Mouse (Mus musculus) adrenal gland, adult 2 months (tissue): ENCODE data around the gene Spty2d1. TPM values are rescaled to one million over a fixed set of nuclear protein-coding genes. Genes with fewer than 3 reads are reported as not detected.
"Not testable (repeated sequence)": the region's sequence is repeated elsewhere in the genome, so short reads cannot be mapped to it uniquely, and the experiment has no call there.

Experiments used
- DNase-seq: peaks from one replicate; pipeline ENCODE4 v3.0.0; 2021
- long read RNA-seq: library from polyadenylated mRNA; stranded (forward); transcript quantifications from one replicate; pipeline ENCODE4 v2.0.0, GENCODE M21; 2021
- polyA plus RNA-seq: library from polyadenylated mRNA; depleted of rRNA; stranded (reverse); fragments of >200 nt; gene quantifications from 2 replicates; pipeline ENCODE4 v1.2.3, GENCODE M21; 2012; rRNA removed
- total RNA-seq, 2 experiments: library from RNA; stranded (reverse); gene quantifications; 2 replicates each; pipeline ENCODE4 v1.2.3; 2021

The Spty2d1 gene
- total RNA-seq (10 to 100 TPM; 16.6 to 20.5 TPM), polyA plus RNA-seq (2.7 and 4.4 TPM in 2 replicates)
- long read RNA-seq, full-length matches to known transcripts, result 2 of 3 reads
- long read RNA-seq, partial matches to known transcripts, result 0 of 3 reads
- long read RNA-seq, other reads (novel, unspliced or antisense), result 1 of 3 reads

GRCm38 (mm10) chr7:47008168-47008993 lies at the start of gene Spty2d1:
Gene Spty2d1, minus strand, starts transcription at chr7:47008411.
- peak; percentile 98 for DNase-seq

DNA sequence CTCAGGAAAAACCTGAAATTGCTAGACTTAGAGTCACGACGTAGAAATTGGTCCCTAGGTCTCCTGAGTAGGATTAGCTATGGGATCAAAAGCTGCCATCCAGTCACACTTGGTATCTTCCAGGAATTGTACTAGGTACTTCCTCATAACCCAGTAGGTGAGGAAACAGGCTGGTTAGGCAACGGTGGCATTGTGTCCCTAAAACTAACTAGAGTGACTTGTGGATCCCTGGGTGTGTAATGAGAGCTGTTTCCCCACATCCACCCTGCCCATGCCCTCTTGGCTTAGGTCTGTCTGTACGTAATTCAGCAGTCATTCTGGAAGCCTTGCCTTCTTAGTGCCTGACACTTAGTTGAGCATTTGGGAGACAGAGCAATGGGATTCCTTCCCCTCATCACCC lies 48.1 kb upstream of the Spty2d1 start:
- DNase-seq, result no peak

GRCm38 (mm10) chr7:47055744-47056143 lies 47.5 kb upstream of the Spty2d1 start:
- DNase-seq, result no peak

- DNase-seq, result peak; percentile 81
Observed at GRCm38 (mm10) chr7:47054666-47055065, 46.5 kb upstream of the Spty2d1 start.

DNA sequence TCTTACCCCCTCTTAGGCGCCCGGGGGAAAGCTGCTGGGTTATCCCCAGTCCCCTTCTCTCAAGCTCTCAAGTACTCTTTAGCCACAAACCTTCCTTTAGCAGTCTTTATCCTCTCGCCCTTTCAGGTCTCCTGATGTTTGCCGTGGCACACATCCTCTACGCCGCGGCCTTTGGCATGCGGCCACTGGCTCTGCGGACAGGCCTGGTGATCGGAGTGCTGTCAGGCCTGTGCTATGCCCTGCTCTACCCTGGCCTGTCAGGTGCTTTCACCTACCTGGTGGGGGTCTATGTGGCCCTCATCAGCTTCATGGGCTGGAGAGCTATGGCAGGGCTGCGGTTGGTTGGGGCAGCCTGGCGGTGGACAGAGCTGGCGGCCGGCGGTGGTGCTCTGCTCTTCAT lies 45.1 kb upstream of the Spty2d1 start:
- DNase-seq, result peak; percentile 62

GRCm38 (mm10) chr7:47052276-47052675 lies 44.1 kb upstream of the Spty2d1 start:
- peak; percentile 76 for DNase-seq

DNA sequence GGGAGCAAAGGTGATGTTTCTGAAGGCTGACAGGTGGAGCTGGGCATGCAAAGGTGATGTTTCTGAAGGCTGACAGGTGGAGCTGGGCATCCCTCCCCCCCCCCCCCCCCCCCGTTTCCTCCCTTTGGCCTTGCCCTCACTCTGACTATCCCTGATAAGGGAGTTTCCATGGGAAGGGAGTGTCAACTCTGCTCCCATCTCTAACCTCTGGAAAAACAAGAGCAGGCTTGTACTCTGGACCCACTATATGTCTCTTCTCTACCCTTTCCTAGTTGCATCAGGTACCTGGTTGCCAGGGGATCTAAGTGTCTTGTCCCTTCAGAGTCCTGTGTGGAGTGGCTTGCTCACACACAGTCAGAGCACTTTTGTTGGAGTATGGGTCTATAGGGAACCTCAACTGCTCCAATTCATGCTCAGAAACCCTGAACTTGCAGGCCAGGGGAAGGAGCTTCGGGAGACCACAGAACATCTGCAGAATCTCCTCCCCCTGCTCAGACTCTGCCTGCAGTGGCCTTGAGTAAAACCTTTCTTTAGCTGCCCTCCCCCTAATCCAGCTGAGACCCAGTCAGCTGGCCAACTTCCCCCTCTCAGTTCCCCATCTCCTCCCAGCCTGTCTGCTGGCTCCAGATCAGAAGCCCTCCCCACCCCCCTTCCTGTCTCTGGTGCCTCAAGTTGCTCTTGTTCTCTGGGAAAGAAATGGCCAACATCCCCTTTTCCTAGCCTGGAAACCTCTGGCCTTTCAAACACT lies 43.4 kb upstream of the Spty2d1 start:
- DNase-seq, result peak; percentile 67

DNA sequence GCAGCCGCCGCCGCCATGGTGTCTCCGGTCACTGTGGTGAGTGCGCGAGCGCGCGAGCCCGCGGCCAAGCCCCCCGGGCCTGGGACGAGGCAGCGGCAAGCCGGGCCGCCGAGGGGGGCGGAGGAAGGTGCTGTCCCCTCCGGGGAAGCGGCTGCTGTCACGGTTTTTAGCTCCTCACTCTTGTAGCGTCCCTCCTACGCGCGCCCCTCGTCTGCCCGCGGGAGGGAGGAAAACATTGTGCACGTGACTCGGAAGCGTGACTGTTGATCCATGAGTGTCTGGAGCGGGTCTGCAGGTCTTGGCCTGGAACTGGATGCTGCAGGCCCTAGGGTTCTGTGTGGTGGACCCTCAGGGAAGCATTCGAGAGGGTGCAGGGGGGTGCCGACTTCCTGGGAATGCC lies 42.6 kb upstream of the Spty2d1 start:
- peak; percentile 76 for DNase-seq

DNA sequence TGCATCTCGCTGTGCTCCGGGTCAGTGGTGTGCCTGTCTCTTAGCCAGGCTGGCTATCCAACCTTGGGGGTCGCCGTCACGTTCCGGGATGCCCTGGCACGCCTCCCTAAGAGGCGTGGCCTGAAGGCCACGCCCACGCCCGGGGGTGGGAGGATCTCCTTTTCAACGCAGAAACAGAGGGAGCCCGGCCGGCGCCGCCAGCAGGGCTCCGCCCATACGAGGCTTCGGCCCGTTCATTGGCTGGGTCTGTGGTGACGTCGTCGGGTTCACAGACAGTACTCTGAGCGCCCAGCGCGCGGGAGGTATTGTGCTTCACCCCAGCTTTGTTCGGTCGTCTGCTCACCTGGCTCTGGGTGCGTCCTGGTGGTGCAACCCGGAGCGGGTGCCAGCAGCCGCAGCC lies 42.2 kb upstream of the Spty2d1 start, which contains the start of gene Tmem86a:
Tmem86a (plus strand) TSS at position 236 of the 400 bp plus-strand sequence.
- peak; percentile 97 for DNase-seq

- no peak for DNase-seq
Observed at GRCm38 (mm10) chr7:47042823-47043490, 34.7 kb upstream of the Spty2d1 start.

- no peak for DNase-seq
Observed at GRCm38 (mm10) chr7:47042121-47042520, 33.9 kb upstream of the Spty2d1 start.

- DNase-seq, result no peak
Observed at GRCm38 (mm10) chr7:47041706-47042105, 33.5 kb upstream of the Spty2d1 start.

GRCm38 (mm10) chr7:47035426-47035825 lies 27.2 kb upstream of the Spty2d1 start:
- no peak for DNase-seq

DNA sequence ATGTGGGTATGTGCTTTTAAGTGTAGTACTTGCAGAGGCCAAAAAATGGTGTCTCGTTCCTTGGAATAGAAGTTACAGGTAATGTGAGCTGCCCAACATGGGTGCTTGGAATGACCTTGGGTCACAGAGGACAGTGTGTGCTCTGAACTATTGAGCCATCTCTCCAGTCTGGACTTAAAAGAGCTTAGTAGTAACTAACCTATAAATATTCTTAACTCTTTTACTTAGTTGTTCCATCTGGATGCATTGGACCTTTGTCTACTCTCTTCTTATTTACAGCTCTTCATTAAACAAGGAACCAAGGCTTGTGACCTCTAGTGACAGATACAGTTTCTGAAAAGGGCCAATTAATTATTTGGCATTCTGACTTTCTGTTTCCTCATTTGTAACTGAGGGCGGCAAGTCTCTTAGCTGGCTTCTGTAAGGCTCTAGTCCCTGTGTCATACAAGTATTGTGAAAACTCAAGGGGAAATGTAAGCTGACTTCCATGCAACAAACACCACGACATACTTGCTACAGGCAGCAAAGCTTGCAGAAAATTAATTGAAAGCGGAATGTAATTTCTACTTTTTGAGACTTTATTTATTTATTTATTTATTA lies 26.7 kb upstream of the Spty2d1 start:
- DNase-seq, result no peak

DNA sequence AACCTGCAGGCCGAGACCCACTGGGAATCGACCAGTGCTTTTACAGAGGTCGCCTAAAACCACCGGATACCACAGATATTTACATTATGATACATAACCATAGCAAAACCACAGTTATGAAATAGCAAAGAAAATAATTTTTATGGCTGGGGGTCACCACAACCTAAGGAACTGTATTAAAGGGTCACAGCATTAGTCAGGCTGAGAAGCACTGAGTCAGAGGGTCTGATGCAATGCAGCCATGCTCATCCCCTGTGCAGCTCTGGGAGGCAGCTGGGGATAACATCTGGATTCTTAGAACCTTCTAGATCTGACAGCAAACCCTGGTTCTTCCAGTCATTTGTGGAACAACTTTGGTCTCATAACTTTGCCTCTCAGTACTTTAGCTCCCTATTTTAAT lies 23.2 kb upstream of the Spty2d1 start:
- DNase-seq, result peak; percentile 37

DNA sequence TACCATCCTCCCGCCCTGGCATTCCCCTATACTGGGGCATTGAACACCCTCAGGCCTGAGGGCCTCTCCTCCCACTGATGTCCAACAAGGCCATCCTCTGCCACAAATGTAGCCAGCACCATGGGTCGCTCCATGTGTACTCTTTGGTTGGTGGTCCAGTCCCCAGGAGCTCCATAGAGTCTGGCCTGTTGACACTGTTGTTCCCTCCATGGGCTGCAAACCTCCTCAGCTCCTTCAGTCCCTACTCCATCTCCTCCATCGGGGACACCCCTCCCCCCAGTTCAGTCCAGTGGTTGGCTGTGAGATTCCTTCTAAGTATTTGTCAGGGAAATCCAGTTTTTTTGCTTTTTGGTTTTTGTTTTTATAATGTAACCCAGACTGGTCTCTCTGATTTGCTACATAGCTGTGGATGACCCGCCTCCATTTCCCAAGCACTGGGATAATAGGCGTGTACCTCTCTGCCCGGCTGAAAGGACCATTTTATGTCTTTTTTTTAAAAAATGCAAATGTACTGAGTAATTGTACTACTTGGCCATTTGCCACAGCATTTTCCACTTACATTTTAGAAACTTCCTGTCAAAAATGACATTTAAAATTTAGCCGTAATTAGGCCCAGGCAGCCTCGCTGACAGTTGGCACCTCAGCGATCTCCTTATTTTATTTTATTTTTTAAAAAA lies 22.4 kb upstream of the Spty2d1 start:
- no peak for DNase-seq

GRCm38 (mm10) chr7:47027520-47027919 lies 19.3 kb upstream of the Spty2d1 start:
- no peak for DNase-seq

DNA sequence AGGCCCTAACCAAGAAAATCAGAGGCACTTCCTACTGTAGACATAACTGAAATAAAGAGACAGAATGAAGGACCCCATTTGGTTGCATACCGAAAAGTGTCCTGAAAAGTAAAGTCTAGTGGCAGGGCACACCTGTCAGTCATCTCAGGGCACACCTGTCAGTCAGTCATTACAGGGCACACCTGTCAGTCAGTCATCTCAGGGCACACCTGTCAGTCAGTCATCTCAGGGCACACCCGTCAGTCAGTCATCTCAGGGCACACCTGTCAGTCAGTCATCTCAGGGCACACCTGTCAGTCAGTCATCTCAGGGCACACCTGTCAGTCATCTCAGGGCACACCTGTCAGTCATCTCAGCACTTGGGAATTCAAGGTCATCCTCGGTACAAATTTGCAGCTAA lies 18.7 kb upstream of the Spty2d1 start:
- not testable (repeated sequence) for DNase-seq

- no peak for DNase-seq
Observed at GRCm38 (mm10) chr7:47025429-47025828, 17.2 kb upstream of the Spty2d1 start.

GRCm38 (mm10) chr7:47024454-47024853 lies 16.2 kb upstream of the Spty2d1 start:
- no peak for DNase-seq

- DNase-seq, result peak; percentile 81
Observed at GRCm38 (mm10) chr7:47023530-47023929, 15.3 kb upstream of the Spty2d1 start.
